Mouse (Mus musculus) bone marrow, adult 2 months (tissue): ENCODE results near the gene Syngr1.

Source experiments
- CTCF ChIP-seq: fragments of 200-500 bp; IDR thresholded peaks from 2 replicates; pipeline ENCODE4 v1.5.1; 2011; ENCODE audit warnings: low read length, control low read depth; ENCODE audit not compliant: control insufficient read depth, insufficient read depth
- POLR2A ChIP-seq: fragments of 200-500 bp; IDR thresholded peaks from 2 replicates; pipeline ENCODE4 v1.6.1; 2011; ENCODE audit warnings: low read depth, mild to moderate bottlenecking, control low read depth, low read length, borderline replicate concordance; ENCODE audit not compliant: control insufficient read depth

GRCm38 (mm10) chr15:80081801-80082546, 9.2 kb upstream of the Syngr1 start:
- TF ChIP-seq CTCF (no peak), POLR2A (no peak)
